Mouse (Mus musculus) embryonic fibroblast, embryonic 13.5 days (primary cell): ENCODE results near the gene Rsc1a1.

Source experiments
- CTCF ChIP-seq: IDR thresholded peaks from 2 replicates; pipeline ENCODE4 v1.5.1; 2011; ENCODE audit warnings: mild to moderate bottlenecking, control low read depth, low read length, moderate library complexity, borderline replicate concordance; ENCODE audit not compliant: insufficient read depth
- POLR2A ChIP-seq: IDR thresholded peaks from 2 replicates; pipeline ENCODE4 v1.6.1; 2011; ENCODE audit warnings: low read depth, mild to moderate bottlenecking, control low read depth, low read length, moderate library complexity

DNA sequence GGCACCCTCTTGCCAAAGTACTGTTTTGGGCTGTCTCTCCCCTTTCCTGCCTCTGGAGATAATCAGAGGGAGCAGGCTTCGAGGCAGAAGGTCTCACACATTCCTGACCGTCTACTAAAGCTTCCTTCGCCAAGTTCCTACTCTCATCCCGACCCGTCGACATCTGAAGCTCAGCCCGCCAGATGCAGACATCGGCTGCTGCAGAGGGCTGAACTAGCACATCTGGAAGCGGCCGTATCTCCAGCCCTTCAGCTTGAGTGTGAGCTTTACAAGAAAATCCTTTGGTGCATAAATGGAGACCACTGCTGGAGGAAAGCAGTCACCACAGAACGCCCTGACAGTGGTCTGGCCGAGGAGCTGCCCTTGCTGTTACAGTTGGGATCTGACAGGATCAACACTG, 4.5 kb downstream of the Rsc1a1 start:
- TF ChIP-seq CTCF: no peak
- no peak for TF ChIP-seq POLR2A
